Mouse (Mus musculus) adipose tissue, adult 10 weeks (tissue): Measurements from ENCODE around the gene Elmo1. TPM values are rescaled to one million over a fixed set of nuclear protein-coding genes. Genes with fewer than 3 reads are reported as not detected.

Source experiments
- polyA plus RNA-seq: library from polyadenylated mRNA; stranded (reverse); fragments of 350-450 nt; fragmentation: Illumina TruSeq; extraction: RNeasy Lipid Tissue Mini Kit (QIAGEN cat#74804); gene quantifications from one replicate; pipeline ENCODE4 v1.2.3, GENCODE M21; 2014; ENCODE audit warnings: low read depth, low replicate concordance

The Elmo1 gene
- polyA plus RNA-seq = 8.6 TPM

DNA sequence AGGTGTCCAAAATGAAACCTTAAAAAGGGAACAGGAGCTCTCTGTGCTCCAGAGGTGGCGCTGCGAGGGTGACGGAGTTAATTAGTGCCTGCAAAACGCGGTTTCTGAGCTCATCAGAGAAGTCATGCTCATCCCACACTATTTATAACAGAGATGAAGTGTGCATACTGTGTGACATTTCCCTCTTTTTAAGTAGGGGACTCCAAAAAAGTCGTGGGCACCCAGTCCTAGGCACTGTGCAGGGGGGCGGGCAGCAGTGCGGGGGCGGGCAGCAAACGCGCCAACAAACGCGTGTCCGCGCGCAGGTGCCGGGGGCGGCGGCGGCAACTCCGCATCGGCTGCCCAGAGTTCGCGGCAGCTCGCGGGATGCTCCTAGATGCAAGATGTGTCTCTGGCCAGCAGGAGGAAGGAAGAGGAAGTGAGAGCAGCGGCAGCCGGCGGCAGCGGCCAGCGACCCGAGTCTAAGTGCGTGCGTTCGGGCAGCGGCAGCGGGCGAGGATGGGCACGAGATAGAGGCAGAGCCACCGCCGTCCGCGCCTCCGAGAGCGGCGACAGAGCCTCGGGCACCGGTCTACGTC lies at the start of gene Elmo1:
Gene Elmo1 (plus strand): TSS at position 464 of the 578 bp plus-strand sequence.

